19 mouse cellular contexts compared by ENCODE assay signal in genomic region chr1:159932092-159932491, GRCm38 (mm10).
DNase-seq lines count a peak whose midpoint lies in the region; ATAC-seq and TF ChIP-seq lines count a peak whose summit lies in the region.
"Had no signal": no experiment of that assay in that cellular context is flagged by ENCODE, and none has a peak within 500 bp of the region (broad histone marks: within the 10 kb centered on the region; RNA-seq: fewer than 3 reads in every experiment).

No protein-coding gene starts in this region.

- no peaks in the 10 kb centered on the region for H3K36me3 ChIP-seq in kidney, postnatal 0 days (ENCODE audit: insufficient read depth, low read length)
- no peaks in the 10 kb centered on the region for H3K36me3 ChIP-seq in kidney, embryonic 16.5 days (ENCODE audit: insufficient read depth, low read length)
- H3K36me3 ChIP-seq in midbrain, embryonic 16.5 days (ENCODE audit: control insufficient read depth, insufficient read depth, low read length) = no peaks in the 10 kb centered on the region
- H3K36me3 ChIP-seq in midbrain, embryonic 13.5 days = no peaks in the 10 kb centered on the region
- H3K36me3 ChIP-seq: embryonic facial prominence, embryonic 12.5 days; hindbrain, embryonic 15.5 days had no signal

- no peak overlapping the region for H3K27ac ChIP-seq in cerebellum, adult 2 months (ENCODE audit: insufficient read depth, low read length)
- no peak overlapping the region for H3K27ac ChIP-seq in kidney, postnatal 0 days
- no peak overlapping the region for H3K27ac ChIP-seq in kidney, embryonic 16.5 days (ENCODE audit: low read length)
- H3K27ac ChIP-seq in midbrain, embryonic 16.5 days (ENCODE audit: low read length) = no peak overlapping the region
- no peak overlapping the region for H3K27ac ChIP-seq in midbrain, embryonic 13.5 days
- H3K27ac ChIP-seq: embryonic facial prominence, embryonic 12.5 days; forebrain, embryonic 13.5 days; hindbrain, embryonic 15.5 days had no signal

- H3K4me3 ChIP-seq in cerebellum, adult 2 months (replicated peaks; ENCODE audit: insufficient read depth, low read depth, low read length) = no peak overlapping the region
- H3K4me3 ChIP-seq in kidney, postnatal 0 days (replicated peaks; ENCODE audit: low read depth, low read length) = no peak overlapping the region
- H3K4me3 ChIP-seq in kidney, embryonic 16.5 days (ENCODE audit: low read length) = no peak overlapping the region
- H3K4me3 ChIP-seq in midbrain, embryonic 16.5 days (ENCODE audit: low read depth, low read length) = no peak overlapping the region
- H3K4me3 ChIP-seq in midbrain, embryonic 13.5 days (replicated peaks) = no peak overlapping the region
- H3K4me3 ChIP-seq: embryonic facial prominence, embryonic 12.5 days; erythroblast, embryonic 14.5 days; forebrain, embryonic 13.5 days; hindbrain, embryonic 15.5 days had no signal

- H3K4me1 ChIP-seq in cerebellum, adult 2 months (ENCODE audit: control insufficient read depth, insufficient read depth, low read length) = no peaks in the 10 kb centered on the region
- no peaks in the 10 kb centered on the region for H3K4me1 ChIP-seq in kidney, postnatal 0 days (replicated peaks; ENCODE audit: insufficient read depth, low read length)
- H3K4me1 ChIP-seq in kidney, embryonic 16.5 days (ENCODE audit: insufficient read depth, low read length) = 0 out of 2 replicates have a peak, but pooled peaks cover 2% of the 10 kb centered on the region
- H3K4me1 ChIP-seq in midbrain, embryonic 16.5 days (ENCODE audit: control insufficient read depth, insufficient read depth, low read length) = no peaks in the 10 kb centered on the region
- H3K4me1 ChIP-seq in midbrain, embryonic 13.5 days (replicated peaks) = no peaks in the 10 kb centered on the region
- H3K4me1 ChIP-seq: embryonic facial prominence, embryonic 12.5 days; forebrain, embryonic 13.5 days; hindbrain, embryonic 15.5 days had no signal

- peak; percentile 21; the same call in 1 of the 2 replicates for TF ChIP-seq CTCF in cerebellum, adult 2 months (IDR thresholded peaks at IDR 0.05; ENCODE audit: borderline replicate concordance, insufficient read depth, low read depth, low read length)
- peak; percentile 26; the same call in 1 of the 2 replicates for TF ChIP-seq CTCF in kidney, postnatal 0 days (IDR thresholded peaks at IDR 0.05; ENCODE audit: low read depth)

- no peak overlapping the region for H3K9ac ChIP-seq in kidney, postnatal 0 days (ENCODE audit: low read depth, low read length)
- H3K9ac ChIP-seq in kidney, embryonic 16.5 days (replicated peaks; ENCODE audit: low read length) = no peak overlapping the region
- H3K9ac ChIP-seq in midbrain, embryonic 16.5 days (ENCODE audit: low read depth, low read length) = no peak overlapping the region
- H3K9ac ChIP-seq in midbrain, embryonic 13.5 days (replicated peaks) = no peak overlapping the region
- H3K9ac ChIP-seq: embryonic facial prominence, embryonic 12.5 days; forebrain, embryonic 13.5 days; hindbrain, embryonic 15.5 days had no signal

- TF ChIP-seq POLR2A in cerebellum, adult 2 months (IDR thresholded peaks at IDR 0.05; ENCODE audit: borderline replicate concordance, insufficient read depth, low read length) = no peak

- H3K27me3 ChIP-seq in cerebellum, adult 2 months (ENCODE audit: control insufficient read depth, insufficient read depth, low read length) = no peaks in the 10 kb centered on the region
- H3K27me3 ChIP-seq in kidney, postnatal 0 days (ENCODE audit: insufficient read depth, low read length) = no peaks in the 10 kb centered on the region
- H3K27me3 ChIP-seq in kidney, embryonic 16.5 days (ENCODE audit: insufficient read depth, low read length) = no peaks in the 10 kb centered on the region
- H3K27me3 ChIP-seq in midbrain, embryonic 16.5 days (ENCODE audit: control insufficient read depth, insufficient read depth, low read depth, low read length) = no peaks in the 10 kb centered on the region
- H3K27me3 ChIP-seq in midbrain, embryonic 13.5 days = no peaks in the 10 kb centered on the region
- H3K27me3 ChIP-seq: embryonic facial prominence, embryonic 12.5 days; forebrain, embryonic 13.5 days; hindbrain, embryonic 15.5 days had no signal

- no peaks in the 10 kb centered on the region for H3K9me3 ChIP-seq in kidney, postnatal 0 days (replicated peaks; ENCODE audit: low read length)
- H3K9me3 ChIP-seq in kidney, embryonic 16.5 days (ENCODE audit: low read length) = no peaks in the 10 kb centered on the region
- H3K9me3 ChIP-seq in midbrain, embryonic 16.5 days (replicated peaks; ENCODE audit: control insufficient read depth, low read length, poor library complexity, severe bottlenecking) = no peaks in the 10 kb centered on the region
- H3K9me3 ChIP-seq in midbrain, embryonic 13.5 days = no peaks in the 10 kb centered on the region
- H3K9me3 ChIP-seq: embryonic facial prominence, embryonic 12.5 days; forebrain, embryonic 13.5 days; hindbrain, embryonic 15.5 days had no signal

- no peak overlapping the region for H3K4me2 ChIP-seq in kidney, postnatal 0 days (ENCODE audit: low read length)
- H3K4me2 ChIP-seq in kidney, embryonic 16.5 days (replicated peaks; ENCODE audit: low read depth, low read length) = no peak overlapping the region
- no peak overlapping the region for H3K4me2 ChIP-seq in midbrain, embryonic 16.5 days (ENCODE audit: low read length)
- H3K4me2 ChIP-seq in midbrain, embryonic 13.5 days (replicated peaks) = no peak overlapping the region
- H3K4me2 ChIP-seq: embryonic facial prominence, embryonic 12.5 days; forebrain, embryonic 13.5 days; hindbrain, embryonic 15.5 days had no signal

- no peak for DNase-seq in cerebellum, adult 2 months
- no peak for DNase-seq in cerebellum, postnatal 25 days
- DNase-seq in kidney, postnatal 0 days (ENCODE audit: low spot score) = no peak
- no peak for DNase-seq in MN1 (ENCODE audit: low spot score)
- DNase-seq: adrenal gland, adult 2 months; heart, postnatal 36 days; kidney, adult 18-20 months; kidney, postnatal 14 days; left cerebral cortex, postnatal 4 days; liver; thymus, adult 18-20 months had no signal

- 0 out of 2 replicates have a peak, but pooled peaks have one; percentile 25 for ATAC-seq in kidney, postnatal 0 days (replicated peaks; ENCODE audit: low FRiP score, low read depth)
- no peak for ATAC-seq in kidney, embryonic 16.5 days (ENCODE audit: low FRiP score, low TSS enrichment)
- 0 out of 2 replicates have a peak, but pooled peaks have one; percentile 45 for ATAC-seq in midbrain, embryonic 16.5 days
- ATAC-seq in midbrain, embryonic 13.5 days = no peak
- ATAC-seq in megakaryocyte progenitor cell, adult 5-6 weeks (replicated peaks; ENCODE audit: poor library complexity) = 0 out of 2 replicates have a peak, but pooled peaks have one; percentile 15
- ATAC-seq: forebrain, embryonic 13.5 days had no signal

Comparison
In these comparisons a context has a peak if more than half of its experiments do, and no peak if none do; other contexts are left out.
1. ATAC-seq: peak in kidney, postnatal 0 days (single experiment), midbrain, embryonic 16.5 days (single experiment) and megakaryocyte progenitor cell, adult 5-6 weeks (single experiment); none in kidney, embryonic 16.5 days (single experiment) and midbrain, embryonic 13.5 days (single experiment).